Mouse (Mus musculus): ENCODE data around the gene Pls1. TPM values are rescaled to one million over a fixed set of nuclear protein-coding genes. Genes with fewer than 3 reads are reported as not detected.

The Pls1 gene
- polyA plus RNA-seq, 1 experiment from 2014 or later = 12.9 TPM

- no peak for DNase-seq (ENCODE audit: low spot score)
Observed at GRCm38 (mm10) chr9:95803783-95804182, 41.3 kb downstream of the Pls1 start.

GRCm38 (mm10) chr9:95801610-95802451, 43.3 kb downstream of the Pls1 start:
- no peak for DNase-seq (ENCODE audit: low spot score)

GRCm38 (mm10) chr9:95796323-95796722, 48.8 kb downstream of the Pls1 start:
- DNase-seq (ENCODE audit: low spot score) = no peak

- no peak for DNase-seq (ENCODE audit: low spot score)
Observed at GRCm38 (mm10) chr9:95795844-95796243, 49.3 kb downstream of the Pls1 start.

GRCm38 (mm10) chr9:95795077-95795784, 49.9 kb downstream of the Pls1 start:
- DNase-seq (ENCODE audit: low spot score) = no peak

GRCm38 (mm10) chr9:95793986-95794744, 50.9 kb downstream of the Pls1 start:
- no peak for DNase-seq (ENCODE audit: low spot score)

- no peak for DNase-seq (ENCODE audit: low spot score)
Observed at GRCm38 (mm10) chr9:95784888-95785511, 60.1 kb downstream of the Pls1 start.

GRCm38 (mm10) chr9:95783646-95784293, 61.3 kb downstream of the Pls1 start:
- DNase-seq (ENCODE audit: low spot score) = no peak

- no peak for DNase-seq (ENCODE audit: low spot score)
Observed at GRCm38 (mm10) chr9:95771671-95772070, 73.4 kb downstream of the Pls1 start.

GRCm38 (mm10) chr9:95763218-95763617, 81.9 kb downstream of the Pls1 start:
- DNase-seq (ENCODE audit: low spot score) = no peak

- no peak for DNase-seq (ENCODE audit: low spot score)
Observed at GRCm38 (mm10) chr9:95762228-95762627, 82.9 kb downstream of the Pls1 start.

GRCm38 (mm10) chr9:95761381-95761780, 83.7 kb downstream of the Pls1 start:
- DNase-seq (ENCODE audit: low spot score) = no peak

GRCm38 (mm10) chr9:95750746-95751145, 94.4 kb downstream of the Pls1 start:
- no peak for DNase-seq (ENCODE audit: low spot score)

GRCm38 (mm10) chr9:95750037-95750511, 95.0 kb downstream of the Pls1 start, which contains the start of gene Trpc1:
Trpc1 (minus strand) TSS chr9:95750375.
- DNase-seq (ENCODE audit: low spot score) = peak; percentile 81

- no peak for DNase-seq (ENCODE audit: low spot score)
Observed at GRCm38 (mm10) chr9:95749461-95749928, 95.6 kb downstream of the Pls1 start.

GRCm38 (mm10) chr9:95747298-95747697, 97.8 kb downstream of the Pls1 start:
- no peak for DNase-seq (ENCODE audit: low spot score)

GRCm38 (mm10) chr9:95744845-95745613, 100.1 kb downstream of the Pls1 start:
- no peak for DNase-seq (ENCODE audit: low spot score)

GRCm38 (mm10) chr9:95736238-95736637, 108.9 kb downstream of the Pls1 start:
- no peak for DNase-seq (ENCODE audit: low spot score)

- DNase-seq (ENCODE audit: low spot score) = no peak
Observed at GRCm38 (mm10) chr9:95712574-95712973, 132.5 kb downstream of the Pls1 start.

GRCm38 (mm10) chr9:95708943-95709342, 136.2 kb downstream of the Pls1 start:
- DNase-seq (ENCODE audit: low spot score) = no peak
